Mouse (Mus musculus) limb, embryonic 14.5 days (tissue): ENCODE measurements around the gene Dis3l2. TPM values are rescaled to one million over a fixed set of nuclear protein-coding genes. Genes with fewer than 3 reads are reported as not detected.

Experiments
- ATAC-seq: fragments of 200-750 bp; cut with Nextera tagmentation; 2 replicates; pipeline ENCODE4 v1.8.0; 2017; ENCODE audit warnings: low read depth, moderate number of reproducible peaks, moderate TSS enrichment; ENCODE audit not compliant: low FRiP score
- DNase-seq: peaks from one replicate; pipeline ENCODE4 v3.0.0-alpha.2; 2015; ENCODE audit warnings: low spot score
- H3K27ac ChIP-seq: fragments of 300-500 bp; sonication (generic); replicated peaks from 2 replicates; pipeline ENCODE4 v1.5.1; 2014; ENCODE audit warnings: low read depth, mild to moderate bottlenecking, low read length, moderate library complexity, mixed read lengths
- H3K27me3 ChIP-seq: fragments of 300-500 bp; sonication (generic); 2 replicates; pipeline ENCODE4 v1.6.1; 2014; ENCODE audit warnings: low read length, mixed read lengths; ENCODE audit not compliant: control insufficient read depth, insufficient read depth
- H3K36me3 ChIP-seq: fragments of 300-500 bp; sonication (generic); 2 replicates; pipeline ENCODE4 v1.6.1; 2014; ENCODE audit warnings: mild to moderate bottlenecking, low read length, moderate library complexity, mixed read lengths; ENCODE audit not compliant: control insufficient read depth, insufficient read depth
- H3K4me1 ChIP-seq: fragments of 300-500 bp; sonication (generic); 2 replicates; pipeline ENCODE4 v1.6.1; 2014; ENCODE audit warnings: antibody characterized with exemption, low read length, mixed read lengths; ENCODE audit not compliant: control insufficient read depth, insufficient read depth
- H3K4me2 ChIP-seq: fragments of 300-500 bp; sonication (generic); replicated peaks from 2 replicates; pipeline ENCODE4 v1.6.1; 2014; ENCODE audit warnings: low read depth, mild to moderate bottlenecking, low read length, moderate library complexity; ENCODE audit not compliant: severe bottlenecking
- H3K4me3 ChIP-seq: fragments of 300-500 bp; sonication (generic); replicated peaks from 2 replicates; pipeline ENCODE4 v1.5.1; 2014; ENCODE audit warnings: low read length
- H3K9ac ChIP-seq: fragments of 300-500 bp; sonication (generic); 2 replicates; pipeline ENCODE4 v1.6.1; 2014; ENCODE audit warnings: mild to moderate bottlenecking, low read depth, low read length, moderate library complexity; ENCODE audit not compliant: severe bottlenecking
- H3K9me3 ChIP-seq: fragments of 300-500 bp; sonication (generic); 2 replicates; pipeline ENCODE4 v1.6.1; 2016; ENCODE audit warnings: low read length; ENCODE audit not compliant: control insufficient read depth
- POLR2A ChIP-seq: fragments of 200-500 bp; IDR thresholded peaks from 2 replicates; pipeline ENCODE4 v1.8.0; 2012; ENCODE audit warnings: inconsistent platforms, mild to moderate bottlenecking, moderate library complexity, borderline replicate concordance; ENCODE audit not compliant: insufficient read depth, insufficient read length; ENCODE audit errors: extremely low read depth
- WGBS: fragments of 180-500 bp; shearing (Covaris S2); extraction: QIAGEN DNeasy Blood & Tissue Kit; methylation state at CpG from one replicate; pipeline ENCODE4 v1.1.7; 2014; 5-methylcytosine and 5-hydroxymethylcytosine counted together
- polyA plus RNA-seq, 2 experiments: library from polyadenylated mRNA; depleted of rRNA in 1 of 2; stranded (reverse) in 1 of 2; unstranded in 1 of 2; fragments of >200 nt; fragmentation: Nextera tagmentation in 1 of 2; extraction: Ambion mirVana in 1 of 2; gene quantifications; 2 replicates each; pipeline versions ENCODE4 v1.2.1 to v1.2.3; 2012 to 2014

Dis3l2 gene
- polyA plus RNA-seq, 2 experiments = 22.2 to 24.4 TPM

DNA sequence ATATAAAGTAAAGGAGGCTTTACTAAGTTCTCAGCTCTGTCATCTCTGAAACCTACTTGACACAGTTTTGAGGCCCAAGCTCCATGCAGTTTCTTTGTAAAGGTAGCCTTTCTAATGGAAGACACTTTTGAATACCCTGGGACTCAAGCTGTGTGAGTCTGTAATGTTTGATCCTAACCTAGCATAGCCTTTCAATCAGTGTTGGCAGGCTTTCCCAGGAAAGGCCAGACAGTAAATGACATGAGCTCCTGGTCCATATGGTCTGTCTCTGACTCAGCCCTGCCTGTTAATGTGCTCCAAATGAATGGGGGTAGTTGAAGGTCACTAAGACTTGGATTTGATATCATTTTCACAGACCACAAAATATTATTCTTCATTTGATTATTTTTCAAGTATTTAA lies 290.4 kb downstream of the Dis3l2 start:
- Histone ChIP-seq H3K4me2 (no peak overlapping the region), H3K4me3 (no peak overlapping the region), H3K9ac (no peak overlapping the region), H3K9me3 (no peaks in the 10 kb centered on the region), H3K27ac (no peak overlapping the region), H3K36me3 (peaks cover 7% of the 10 kb centered on the region; the same call in 1 of the 2 replicates), H3K4me1 (no peaks in the 10 kb centered on the region), H3K27me3 (no peaks in the 10 kb centered on the region)
- no peak for DNase-seq
- no peak for TF ChIP-seq POLR2A
- no peak for ATAC-seq

DNA sequence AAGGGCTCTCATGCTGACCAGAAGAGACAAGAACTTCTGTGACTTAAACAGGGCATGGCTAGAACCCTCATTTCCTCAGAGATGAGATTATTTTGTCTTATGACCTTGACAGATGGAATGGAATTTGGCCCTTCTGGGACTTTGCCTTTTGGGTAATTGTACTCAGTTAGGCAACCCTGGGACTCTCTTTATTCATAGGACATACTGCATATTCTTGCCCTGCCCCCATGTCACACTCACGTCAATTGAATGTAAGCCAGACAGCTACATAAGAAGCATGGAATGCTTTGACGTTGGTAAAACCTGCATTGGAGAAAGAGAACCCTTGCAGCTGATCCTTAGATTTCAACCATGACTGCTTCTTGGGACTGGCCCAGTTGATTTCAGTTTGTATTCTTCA lies 294.4 kb downstream of the Dis3l2 start:
- Histone ChIP-seq H3K27me3 (no peaks in the 10 kb centered on the region), H3K4me1 (no peaks in the 10 kb centered on the region), H3K9me3 (no peaks in the 10 kb centered on the region), H3K9ac (no peak overlapping the region), H3K27ac (no peak overlapping the region), H3K4me2 (no peak overlapping the region), H3K36me3 (peaks cover 3% of the 10 kb centered on the region; the same call in 1 of the 2 replicates), H3K4me3 (no peak overlapping the region)
- no peak for TF ChIP-seq POLR2A
- DNase-seq = no peak
- no peak for ATAC-seq
- WGBS = 79% methylated on average over 2 of the region's 2 CpGs

DNA sequence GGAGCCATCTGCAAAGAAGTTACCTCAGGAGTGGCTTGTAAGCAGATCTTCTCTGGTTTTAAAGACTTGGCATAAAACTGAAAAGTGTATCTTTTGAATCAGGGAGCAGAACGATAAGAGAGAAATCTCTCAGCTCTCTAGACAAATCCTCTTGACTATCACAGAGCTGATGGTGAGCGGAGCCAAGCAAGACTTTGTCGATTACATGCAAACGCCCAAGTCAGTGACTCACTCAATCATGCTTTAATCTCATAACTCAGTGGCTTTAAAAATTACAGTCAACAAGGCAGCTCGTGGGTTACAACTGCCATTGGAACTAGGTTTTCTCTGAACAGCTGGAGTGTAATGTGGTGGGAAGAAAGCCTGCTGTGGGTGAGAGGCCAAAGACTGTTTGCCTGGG lies 297.8 kb downstream of the Dis3l2 start:
- H3K9ac ChIP-seq = no peak overlapping the region
- H3K27ac ChIP-seq = no peak overlapping the region
- no peak for DNase-seq
- no peak for ATAC-seq
- no peaks in the 10 kb centered on the region for H3K9me3 ChIP-seq
- 81% methylated on average over 5 of the region's 5 CpGs for WGBS
- H3K36me3 ChIP-seq = peaks cover 1% of the 10 kb centered on the region
- no peaks in the 10 kb centered on the region for H3K4me1 ChIP-seq
- no peak overlapping the region for H3K4me2 ChIP-seq
- H3K4me3 ChIP-seq = no peak overlapping the region
- H3K27me3 ChIP-seq = no peaks in the 10 kb centered on the region
- TF ChIP-seq POLR2A = no peak

DNA sequence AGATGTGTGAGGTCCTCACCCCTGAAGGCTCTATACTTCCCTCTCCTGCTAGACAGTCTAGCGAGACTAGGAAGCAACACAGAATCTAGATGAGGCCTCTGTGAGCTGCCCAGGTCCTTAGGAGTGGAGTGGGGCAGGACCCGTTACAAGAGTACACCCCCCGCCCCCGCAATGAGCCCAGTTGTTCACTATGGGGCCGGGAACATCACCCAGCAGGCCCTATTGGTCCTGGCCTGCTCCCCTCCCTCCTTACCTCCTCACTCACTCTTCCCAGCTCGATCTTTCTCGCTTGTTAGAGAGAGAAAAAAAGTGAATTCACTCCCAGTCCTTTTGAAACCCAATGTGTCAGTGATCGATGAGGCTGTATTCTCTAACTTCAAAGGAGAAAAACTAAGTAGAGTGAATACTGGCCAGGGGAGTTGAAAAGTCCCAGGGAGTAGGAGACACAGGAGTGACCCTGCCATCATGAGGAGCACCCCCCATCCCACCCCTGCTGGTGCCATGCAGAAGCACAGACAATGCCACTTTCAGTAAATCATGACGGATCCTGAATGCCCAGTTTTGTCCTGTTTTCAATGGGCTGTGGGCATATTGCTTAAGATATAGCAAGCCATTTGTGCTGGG lies 299.0 kb downstream of the Dis3l2 start:
- Histone ChIP-seq H3K9ac (no peak overlapping the region), H3K4me2 (no peak overlapping the region), H3K9me3 (no peaks in the 10 kb centered on the region), H3K4me3 (no peak overlapping the region), H3K27ac (no peak overlapping the region), H3K4me1 (0 out of 2 replicates have a peak, but pooled peaks cover 1% of the 10 kb centered on the region), H3K36me3 (no peaks in the 10 kb centered on the region; the same call in 1 of the 2 replicates), H3K27me3 (no peaks in the 10 kb centered on the region)
- no peak for TF ChIP-seq POLR2A
- WGBS = 31% methylated on average over 9 of the region's 9 CpGs
- ATAC-seq = no peak
- DNase-seq = no peak

DNA sequence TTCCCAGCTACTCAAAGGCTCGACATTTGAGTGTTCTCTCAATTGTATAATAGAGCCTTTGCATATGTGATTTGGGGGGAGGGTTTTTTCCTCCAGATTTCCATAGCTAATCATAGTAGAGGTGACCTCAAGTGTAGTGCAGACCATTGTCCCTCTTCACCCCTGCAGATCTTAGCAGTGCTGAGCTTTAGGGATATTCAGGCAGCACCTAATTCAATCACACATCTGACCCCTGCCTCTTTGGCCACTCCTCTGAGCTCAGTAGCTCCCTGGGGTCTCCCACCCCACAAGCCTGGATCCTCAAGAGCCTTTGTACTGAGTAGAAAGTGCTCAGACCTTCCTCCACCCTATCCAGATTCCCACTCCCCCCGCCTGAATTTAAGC lies 299.6 kb downstream of the Dis3l2 start:
- DNase-seq = no peak
- TF ChIP-seq POLR2A = no peak
- ATAC-seq = no peak

More for the DNA sequence above, 299.6 kb downstream of the Dis3l2 start:
- Histone ChIP-seq H3K9ac (no peak overlapping the region), H3K4me1 (0 out of 2 replicates have a peak, but pooled peaks cover 6% of the 10 kb centered on the region), H3K27me3 (no peaks in the 10 kb centered on the region), H3K27ac (no peak overlapping the region), H3K4me3 (no peak overlapping the region), H3K9me3 (no peaks in the 10 kb centered on the region), H3K4me2 (no peak overlapping the region), H3K36me3 (no peaks in the 10 kb centered on the region; the same call in 1 of the 2 replicates)
- WGBS = 47% methylated on average over 2 of the region's 2 CpGs
